Mouse (Mus musculus) midbrain, postnatal 0 days (tissue): ENCODE data around the gene S1pr5. TPM values are rescaled to one million over a fixed set of nuclear protein-coding genes. Genes with fewer than 3 reads are reported as not detected.

Experiments
- ATAC-seq: fragments of 200-750 bp; cut with Nextera tagmentation; 2 replicates; pipeline ENCODE4 v1.8.0; 2017; ENCODE audit warnings: moderate number of reproducible peaks, mild to moderate bottlenecking, moderate TSS enrichment, moderate library complexity; ENCODE audit not compliant: low FRiP score
- DNase-seq: peaks from one replicate; pipeline ENCODE4 v3.0.0-alpha.2; 2015; ENCODE audit warnings: low spot score
- H3K27ac ChIP-seq: fragments of 300-500 bp; sonication (generic); 2 replicates; pipeline ENCODE4 v1.5.1; 2014; ENCODE audit warnings: low read depth, mild to moderate bottlenecking, low read length, mixed read lengths
- H3K27me3 ChIP-seq: fragments of 300-500 bp; sonication (generic); 2 replicates; pipeline ENCODE4 v1.6.1; 2014; ENCODE audit warnings: low read length, control low read depth, mixed read lengths; ENCODE audit not compliant: insufficient read depth
- H3K36me3 ChIP-seq: fragments of 300-500 bp; sonication (generic); 2 replicates; pipeline ENCODE4 v1.6.1; 2014; ENCODE audit warnings: low read length, control low read depth, mixed read lengths; ENCODE audit not compliant: insufficient read depth
- H3K4me1 ChIP-seq: fragments of 300-500 bp; sonication (generic); 2 replicates; pipeline ENCODE4 v1.6.1; 2014; ENCODE audit warnings: mild to moderate bottlenecking, control low read depth, antibody characterized with exemption, low read length, mixed read lengths; ENCODE audit not compliant: insufficient read depth
- H3K4me2 ChIP-seq: fragments of 300-500 bp; sonication (generic); 2 replicates; pipeline ENCODE4 v1.6.1; 2014; ENCODE audit warnings: low read depth, mild to moderate bottlenecking, low read length, mixed read lengths; ENCODE audit not compliant: poor library complexity, severe bottlenecking
- H3K4me3 ChIP-seq: fragments of 300-500 bp; sonication (generic); 2 replicates; pipeline ENCODE4 v1.5.1; 2014; ENCODE audit warnings: low read depth, mild to moderate bottlenecking, low read length, moderate library complexity
- H3K9ac ChIP-seq: fragments of 300-500 bp; sonication (generic); replicated peaks from 2 replicates; pipeline ENCODE4 v1.6.1; 2014; ENCODE audit warnings: mild to moderate bottlenecking, low read length, moderate library complexity, mixed read lengths; ENCODE audit not compliant: poor library complexity, severe bottlenecking
- H3K9me3 ChIP-seq: fragments of 300-500 bp; sonication (generic); 2 replicates; pipeline ENCODE4 v1.6.1; 2016; ENCODE audit warnings: low read length, control low read depth
- CTCF ChIP-seq: IDR thresholded peaks from 2 replicates; pipeline ENCODE4 v1.5.1; 2016; ENCODE audit warnings: antibody characterized with exemption, mild to moderate bottlenecking
- whole genome bisulfite sequencing: fragments of 180-500 bp; shearing (Covaris S2); extraction: QIAGEN DNeasy Blood & Tissue Kit; methylation state at CpG from one replicate; pipeline ENCODE4 v1.1.7; 2014; 5-methylcytosine and 5-hydroxymethylcytosine counted together
- polyA plus RNA-seq: library from polyadenylated mRNA; unstranded; fragments of >200 nt; fragmentation: Nextera tagmentation; extraction: Ambion mirVana; gene quantifications from 2 replicates; pipeline ENCODE4 v1.2.1, GENCODE M21; 2015
- total RNA-seq: library from RNA; depleted of rRNA; stranded (reverse); fragments of >200 nt; gene quantifications from 2 replicates; pipeline ENCODE4 v1.2.3, GENCODE M21; 2014; rRNA removed

Gene S1pr5
- total and polyA plus RNA-seq, 2 experiments from 2014 or later: 2.7 to 4.2 TPM

GRCm38 (mm10) chr9:21193786-21194185 is 54.5 kb downstream of the S1pr5 start:
- Histone ChIP-seq H3K9ac (no peak overlapping the region), H3K36me3 (no peaks in the 10 kb centered on the region), H3K9me3 (no peaks in the 10 kb centered on the region), H3K4me2 (no peak overlapping the region), H3K4me1 (0 out of 2 replicates have a peak, but pooled peaks cover 2% of the 10 kb centered on the region), H3K4me3 (no peak overlapping the region), H3K27me3 (no peaks in the 10 kb centered on the region), H3K27ac (no peak overlapping the region)
- ATAC-seq (no peak), DNase-seq (no peak)
- no peak for TF ChIP-seq CTCF
- 80% methylated on average over 3 of the region's 3 CpGs for WGBS

Other genes with a start within 250 kb of the S1pr5 start
- 62.9 and 80.9 TPM in 2 replicates for gene Mrpl4, start 245.7 kb downstream of the S1pr5 start, total RNA-seq
- gene Mrpl4, start 245.7 kb downstream of the S1pr5 start, polyA plus RNA-seq: 105 TPM in 2 replicates
- 4.5 and 5.2 TPM in 2 replicates for gene Icam1, start 232.5 kb downstream of the S1pr5 start, total RNA-seq
- 3.4 and 3.6 TPM in 2 replicates for gene Icam1, start 232.5 kb downstream of the S1pr5 start, polyA plus RNA-seq
- gene Icam4, start 219.1 kb downstream of the S1pr5 start, total RNA-seq: not detected in 2 replicates
- 0.30 TPM in 1 of 2 replicates, not detected in the other for gene Icam4, start 219.1 kb downstream of the S1pr5 start, polyA plus RNA-seq
- gene Icam5, start 216.4 kb downstream of the S1pr5 start, total RNA-seq: 6.3 and 7.7 TPM in 2 replicates
- 4.1 and 4.2 TPM in 2 replicates for gene Icam5, start 216.4 kb downstream of the S1pr5 start, polyA plus RNA-seq
- gene Zglp1, start 181.3 kb downstream of the S1pr5 start, total RNA-seq: 10.7 TPM in 1 of 2 replicates, not detected in the other
- 0.20 TPM in 1 of 2 replicates, not detected in the other for gene Zglp1, start 181.3 kb downstream of the S1pr5 start, polyA plus RNA-seq
- 2.4 and 2.7 TPM in 2 replicates for gene Gm49373, start 175.3 kb downstream of the S1pr5 start, total RNA-seq
- gene Gm49373, start 175.3 kb downstream of the S1pr5 start, polyA plus RNA-seq: 0.90 and 0.94 TPM in 2 replicates
- gene Fdx1l, start 174.8 kb downstream of the S1pr5 start, total RNA-seq: 67.3 and 81.3 TPM in 2 replicates
- gene Fdx1l, start 174.8 kb downstream of the S1pr5 start, polyA plus RNA-seq: 86.5 and 95.3 TPM in 2 replicates
- 2.1 and 5.8 TPM in 2 replicates for gene Gm38431, start 156.4 kb downstream of the S1pr5 start, total RNA-seq
- gene Gm38431, start 156.4 kb downstream of the S1pr5 start, polyA plus RNA-seq: 0.38 and 0.48 TPM in 2 replicates
- gene Raver1, start 156.4 kb downstream of the S1pr5 start, total RNA-seq: 38.7 and 41.0 TPM in 2 replicates
- 20.2 and 20.7 TPM in 2 replicates for gene Raver1, start 156.4 kb downstream of the S1pr5 start, polyA plus RNA-seq
- gene Tyk2, start 117.2 kb downstream of the S1pr5 start, total RNA-seq: 9.8 and 9.9 TPM in 2 replicates
- 4.8 and 5.4 TPM in 2 replicates for gene Tyk2, start 117.2 kb downstream of the S1pr5 start, polyA plus RNA-seq
- gene Cdc37, start 98.5 kb downstream of the S1pr5 start, total RNA-seq: 29.0 and 37.7 TPM in 2 replicates
- gene Cdc37, start 98.5 kb downstream of the S1pr5 start, polyA plus RNA-seq: 179 and 186 TPM in 2 replicates
- gene Pde4a, start 82.7 kb downstream of the S1pr5 start, total RNA-seq: 40.7 and 46.5 TPM in 2 replicates
- gene Pde4a, start 82.7 kb downstream of the S1pr5 start, polyA plus RNA-seq: 59.8 and 63.8 TPM in 2 replicates
- gene Keap1, start 9.1 kb downstream of the S1pr5 start, total RNA-seq: 72.5 and 89.7 TPM in 2 replicates
- gene Keap1, start 9.1 kb downstream of the S1pr5 start, polyA plus RNA-seq: 60.6 and 67.7 TPM in 2 replicates
- 20.3 and 26.6 TPM in 2 replicates for gene Atg4d, start 16.9 kb upstream of the S1pr5 start, total RNA-seq
- gene Atg4d, start 16.9 kb upstream of the S1pr5 start, polyA plus RNA-seq: 26.3 and 32.6 TPM in 2 replicates
- gene Kri1, start 39.5 kb upstream of the S1pr5 start, total RNA-seq: 21.9 and 25.9 TPM in 2 replicates
- 11.7 and 13.0 TPM in 2 replicates for gene Kri1, start 39.5 kb upstream of the S1pr5 start, polyA plus RNA-seq
- 93.4 and 126 TPM in 2 replicates for gene Cdkn2d, start 43.0 kb upstream of the S1pr5 start, total RNA-seq
- 141 and 146 TPM in 2 replicates for gene Cdkn2d, start 43.0 kb upstream of the S1pr5 start, polyA plus RNA-seq
- gene Ap1m2, start 63.9 kb upstream of the S1pr5 start, total RNA-seq: 3.9 and 4.7 TPM in 2 replicates
- gene Ap1m2, start 63.9 kb upstream of the S1pr5 start, polyA plus RNA-seq: 3.1 TPM in 2 replicates
- 58.5 and 70.7 TPM in 2 replicates for gene Slc44a2, start 72.3 kb upstream of the S1pr5 start, total RNA-seq
- gene Slc44a2, start 72.3 kb upstream of the S1pr5 start, polyA plus RNA-seq: 47.1 and 52.0 TPM in 2 replicates
- 105 and 114 TPM in 2 replicates for gene Ilf3, start 119.4 kb upstream of the S1pr5 start, total RNA-seq
- 198 and 201 TPM in 2 replicates for gene Ilf3, start 119.4 kb upstream of the S1pr5 start, polyA plus RNA-seq
- gene Qtrt1, start 163.4 kb upstream of the S1pr5 start, total RNA-seq: 37.3 and 41.0 TPM in 2 replicates
- gene Qtrt1, start 163.4 kb upstream of the S1pr5 start, polyA plus RNA-seq: 42.0 and 42.7 TPM in 2 replicates
- gene Dnm2, start 176.5 kb upstream of the S1pr5 start, total RNA-seq: 67.8 and 69.2 TPM in 2 replicates
- gene Dnm2, start 176.5 kb upstream of the S1pr5 start, polyA plus RNA-seq: 52.8 and 59.2 TPM in 2 replicates